ENCODE assay signal across 17 mouse cellular contexts in genomic region chr6:95685242-95685641, GRCm38 (mm10). TPM values are rescaled to one million over a fixed set of nuclear protein-coding genes. Genes with fewer than 3 reads are reported as not detected.
DNase-seq lines count a peak whose midpoint lies in the region; ATAC-seq and TF ChIP-seq lines count a peak whose summit lies in the region.
"Had no signal": no experiment of that assay in that cellular context is flagged by ENCODE, and none has a peak within 500 bp of the region (broad histone marks: within the 10 kb centered on the region; RNA-seq: fewer than 3 reads in every experiment).

No protein-coding gene starts in this region.

- peak; percentile 16; the same call in 1 of the 2 replicates for TF ChIP-seq CTCF in layer of hippocampus, adult 2 months (conservative IDR thresholded peaks at IDR 0.05)

- no peak overlapping the region for H3K27ac ChIP-seq in layer of hippocampus, adult 2 months
- H3K27ac ChIP-seq: embryonic facial prominence, embryonic 12.5 days; forebrain, embryonic 15.5 days; heart, adult 2 months; heart, embryonic 15.5 days; hindbrain, embryonic 15.5 days had no signal

- ATAC-seq in megakaryocyte-erythroid progenitor cell, adult 5-6 weeks (replicated peaks; ENCODE audit: low FRiP score, low TSS enrichment, poor library complexity, severe bottlenecking) = 0 out of 2 replicates have a peak, but pooled peaks have one; percentile 61
- no peak for ATAC-seq in monocyte, adult 5-6 weeks (replicated peaks; ENCODE audit: insufficient number of reproducible peaks, low FRiP score, low TSS enrichment, poor library complexity, severe bottlenecking)
- ATAC-seq: forebrain, embryonic 15.5 days had no signal

- no peak for DNase-seq in layer of hippocampus, adult 2 months (ENCODE audit: low spot score in 2 of 2)
- no peak for DNase-seq in layer of hippocampus, postnatal 36 days
- DNase-seq in testis, postnatal 10 days (ENCODE audit: low spot score) = peak; percentile 23
- DNase-seq in testis, postnatal 14 days (ENCODE audit: low spot score) = no peak
- DNase-seq: adrenal gland, adult 8-10 months; adrenal gland, postnatal 36 days; cerebellum, adult 2 months; cerebellum, postnatal 10 days; gastrocnemius, postnatal 36 days; heart, adult 2 months; heart, postnatal 14 days had no signal

- H3K4me3 ChIP-seq in layer of hippocampus, adult 2 months = no peak overlapping the region
- H3K4me3 ChIP-seq: embryonic facial prominence, embryonic 12.5 days; forebrain, embryonic 15.5 days; heart, adult 2 months; heart, embryonic 15.5 days; hindbrain, embryonic 15.5 days had no signal

RNA-seq across cellular contexts. Expression of gene Suclg2, which starts 33.4 kb away (rescaled TPM):
- total RNA-seq in layer of hippocampus, adult 2 months (2021) = 10 to 100 TPM; 13.3 to 16.5 TPM
- 10 to 100 TPM; 13.2 to 14.0 TPM for total RNA-seq in layer of hippocampus, postnatal 36 days (2021)
- 53.1 and 54.7 TPM in 2 replicates for total RNA-seq in megakaryocyte-erythroid progenitor cell, adult 5-6 weeks (2014; fragmentation: Nextera tagmentation)
- 103 and 113 TPM in 2 replicates for total RNA-seq in megakaryocyte-erythroid progenitor cell, adult 5-6 weeks (2017)
- total RNA-seq in monocyte, adult 5-6 weeks (2017) = 17.4 to 31.1 TPM (median 25.5 TPM) in 3 replicates
